Mouse (Mus musculus) B cell, adult 62 days (primary cell): ENCODE measurements around the gene Ddx19b. TPM values are rescaled to one million over a fixed set of nuclear protein-coding genes. Genes with fewer than 3 reads are reported as not detected.

Experiments used
- total RNA-seq: library from RNA; stranded (reverse); gene quantifications from 4 replicates; pipeline ENCODE4 v1.2.4, GENCODE M21; 2023

Gene Ddx19b
- 17.9 to 19.5 TPM (median 19.2 TPM) in 4 replicates for total RNA-seq

GRCm38 (mm10) chr8:111031572-111031971, at the start of gene Ddx19b:
TSS of gene Ddx19b (minus strand) at chr8:111031751.

GRCm38 (mm10) chr8:111056158-111056663, 24.7 kb upstream of the Ddx19b start, which contains the start of gene Exosc6:
TSS of gene Exosc6 (plus strand) at chr8:111056339.

GRCm38 (mm10) chr8:111032916-111033315, 1.4 kb upstream of the Ddx19b start, which contains the start of gene Aars:
TSS of gene Aars (plus strand) at chr8:111033144.

GRCm38 (mm10) chr8:110997547-110998531, 33.7 kb downstream of the Ddx19b start, which contains the start of gene Ddx19a:
TSS of gene Ddx19a (minus strand) at chr8:110997800.

Other genes starting within 250 kb of the Ddx19b start
- gene Il34, start 225.8 kb downstream of the Ddx19b start, total RNA-seq = not detected in 4 replicates
- gene Cog4, start 185.2 kb downstream of the Ddx19b start, total RNA-seq = 62.3 to 72.4 TPM (median 68.4 TPM) in 4 replicates
- 181 to 187 TPM (median 184 TPM) in 4 replicates for gene Sf3b3, start 185.0 kb downstream of the Ddx19b start, total RNA-seq
- 14.0 to 17.4 TPM (median 16.4 TPM) in 4 replicates for gene Fuk, start 129.3 kb downstream of the Ddx19b start, total RNA-seq
- 23.6 to 29.5 TPM (median 27.0 TPM) in 4 replicates for gene St3gal2, start 111.8 kb downstream of the Ddx19b start, total RNA-seq
- gene Ddx19a, start 34.0 kb downstream of the Ddx19b start, total RNA-seq = 72.2 to 82.0 TPM (median 80.5 TPM) in 4 replicates
- 41.5 to 51.6 TPM (median 44.6 TPM) in 4 replicates for gene Aars, start 1.4 kb upstream of the Ddx19b start, total RNA-seq
- gene Exosc6, start 24.6 kb upstream of the Ddx19b start, total RNA-seq = 8.2 to 10.0 TPM (median 8.9 TPM) in 4 replicates
- gene Clec18a, start 60.7 kb upstream of the Ddx19b start, total RNA-seq = not detected in 4 replicates
- 21.2 to 25.3 TPM (median 22.4 TPM) in 4 replicates for gene Pdpr, start 62.9 kb upstream of the Ddx19b start, total RNA-seq
- gene Glg1, start 227.5 kb upstream of the Ddx19b start, total RNA-seq = 66.1 to 73.5 TPM (median 71.3 TPM) in 4 replicates